Mouse (Mus musculus) urinary bladder, postnatal 0 days (tissue): ENCODE data around the gene Plac9b. TPM values are rescaled to one million over a fixed set of nuclear protein-coding genes. Genes with fewer than 3 reads are reported as not detected.

ENCODE experiments used
- polyA plus RNA-seq: library from polyadenylated mRNA; unstranded; fragments of >200 nt; fragmentation: Nextera tagmentation; extraction: Ambion mirVana; gene quantifications from 2 replicates; pipeline ENCODE4 v1.2.1, GENCODE M21; 2015

Plac9b gene
- polyA plus RNA-seq, result 135 and 174 TPM in 2 replicates

GRCm38 (mm10) chr14:26182380-26182779, at the start of gene Plac9b:
Plac9b (minus strand) TSS chr14:26182480.

GRCm38 (mm10) chr14:26206926-26207247, 24.6 kb upstream of the Plac9b start, which contains the start of gene Tmem254b:
Tmem254b (minus strand) TSS chr14:26207041.

GRCm38 (mm10) chr14:26118150-26118549, 64.1 kb downstream of the Plac9b start, which contains the start of gene Duxbl2:
Duxbl2 (plus strand) TSS chr14:26118349.

Other genes with a start within 250 kb of the Plac9b start
- not detected in 2 replicates for gene Cphx1, start 244.2 kb downstream of the Plac9b start, polyA plus RNA-seq
- gene Duxbl1, start 203.9 kb downstream of the Plac9b start, polyA plus RNA-seq, result 1.3 and 2.0 TPM in 2 replicates
- gene Gm9780, start 139.8 kb downstream of the Plac9b start, polyA plus RNA-seq, result 146 and 171 TPM in 2 replicates
- gene Tmem254c, start 115.1 kb downstream of the Plac9b start, polyA plus RNA-seq, result 55.7 and 56.5 TPM in 2 replicates
- gene Cphx2, start 101.0 kb downstream of the Plac9b start, polyA plus RNA-seq, result not detected in 2 replicates
- not detected in 2 replicates for gene Cphx3, start 100.2 kb downstream of the Plac9b start, polyA plus RNA-seq
- gene Duxbl2, start 64.1 kb downstream of the Plac9b start, polyA plus RNA-seq, result 1.4 TPM in 2 replicates
- gene Tmem254b, start 24.6 kb upstream of the Plac9b start, polyA plus RNA-seq, result 30.4 and 35.8 TPM in 2 replicates
- gene Duxbl3, start 75.5 kb upstream of the Plac9b start, polyA plus RNA-seq, result 0.44 and 0.53 TPM in 2 replicates